Mouse (Mus musculus): Measurements from ENCODE around the gene Elp5.

DNA sequence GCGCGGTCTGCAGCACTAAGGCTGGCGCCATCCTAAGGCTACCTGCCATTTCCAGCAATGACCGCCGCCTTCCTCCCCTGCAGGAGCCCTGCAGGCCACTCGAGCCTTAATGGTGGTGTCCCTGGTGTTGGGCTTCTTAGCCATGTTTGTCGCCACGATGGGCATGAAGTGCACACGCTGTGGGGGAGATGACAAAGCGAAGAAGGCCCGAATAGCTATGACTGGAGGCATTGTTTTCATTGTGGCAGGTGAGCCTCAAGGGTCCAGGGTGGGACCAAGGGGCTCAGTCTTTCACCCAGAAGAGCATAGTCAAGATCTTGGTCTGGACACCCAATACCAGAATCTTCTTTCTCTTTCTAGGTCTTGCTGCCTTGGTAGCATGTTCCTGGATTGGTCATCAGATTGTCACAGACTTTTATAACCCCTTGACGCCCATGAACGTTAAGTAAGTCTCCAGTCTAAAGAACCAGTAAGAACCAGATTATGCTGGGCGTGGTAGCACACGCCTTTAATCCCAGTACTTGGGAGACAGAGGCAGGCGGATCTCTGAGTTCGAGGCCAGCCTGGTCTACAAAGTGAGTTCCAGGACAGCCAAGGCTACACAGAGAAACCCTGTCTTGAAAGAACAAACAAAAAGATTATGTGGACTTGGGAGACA lies 15.3 kb downstream of the Elp5 start:
- no peak for TF ChIP-seq CTCF (IDR thresholded peaks at IDR 0.05; ENCODE audit: low read depth, low read length)
- TF ChIP-seq POLR2A (IDR thresholded peaks at IDR 0.05; ENCODE audit: insufficient read depth, low read length) = no peak
- TF ChIP-seq EP300 (IDR thresholded peaks at IDR 0.05; ENCODE audit: insufficient read depth, low read depth, low read length) = no peak

Data from ES-Bruce4 (cell line).